Mouse (Mus musculus) liver, adult 2 months (tissue): ENCODE data around the gene Atxn7.

Source experiments
- CTCF ChIP-seq: fragments of 200-500 bp; IDR thresholded peaks from 2 replicates; pipeline ENCODE4 v1.5.1; 2011; ENCODE audit warnings: low read depth, low read length, control low read depth
- POLR2A ChIP-seq: fragments of 200-500 bp; IDR thresholded peaks from 2 replicates; pipeline ENCODE4 v1.6.1; 2011; ENCODE audit warnings: low read length, control low read depth; ENCODE audit not compliant: insufficient read depth; ENCODE audit errors: extremely low read depth

- TF ChIP-seq CTCF: peak; percentile 52
- no peak for TF ChIP-seq POLR2A
Observed at GRCm38 (mm10) chr14:13917630-13918029, 43.6 kb upstream of the Atxn7 start.
